Mouse (Mus musculus) embryonic facial prominence, embryonic 11.5 days (tissue): ENCODE data around the gene 1810010H24Rik. TPM values are rescaled to one million over a fixed set of nuclear protein-coding genes. Genes with fewer than 3 reads are reported as not detected.
"Not testable (repeated sequence)": the region's sequence is repeated elsewhere in the genome, so short reads cannot be mapped to it uniquely, and the experiment has no call there.

Experiments used
- ATAC-seq: fragments of 200-750 bp; cut with Nextera tagmentation; replicated peaks from 2 replicates; pipeline ENCODE4 v1.8.0; 2017; ENCODE audit warnings: low read depth; ENCODE audit not compliant: insufficient number of reproducible peaks, low FRiP score, low TSS enrichment
- DNase-seq: peaks from one replicate; pipeline ENCODE4 v3.0.0-alpha.2; 2015; ENCODE audit warnings: low spot score
- H3K27ac ChIP-seq: fragments of 300-500 bp; sonication (generic); replicated peaks from 2 replicates; pipeline ENCODE4 v1.5.1; 2014; ENCODE audit warnings: mild to moderate bottlenecking, low read depth, low read length, control low read depth
- H3K27me3 ChIP-seq: fragments of 300-500 bp; sonication (generic); 2 replicates; pipeline ENCODE4 v1.6.1; 2014; ENCODE audit warnings: mild to moderate bottlenecking, low read length, moderate library complexity, mixed read lengths; ENCODE audit not compliant: control insufficient read depth, insufficient read depth
- H3K36me3 ChIP-seq: fragments of 300-500 bp; sonication (generic); replicated peaks from 2 replicates; pipeline ENCODE4 v1.6.1; 2014; ENCODE audit warnings: low read depth, mild to moderate bottlenecking, low read length, moderate library complexity, mixed read lengths; ENCODE audit not compliant: control insufficient read depth, insufficient read depth
- H3K4me1 ChIP-seq: fragments of 300-500 bp; sonication (generic); 2 replicates; pipeline ENCODE4 v1.6.1; 2014; ENCODE audit warnings: low read length, mixed read lengths; ENCODE audit not compliant: control insufficient read depth, insufficient read depth
- H3K4me2 ChIP-seq: fragments of 300-500 bp; sonication (generic); 2 replicates; pipeline ENCODE4 v1.6.1; 2014; ENCODE audit warnings: low read depth, mild to moderate bottlenecking, control low read depth, low read length, moderate library complexity
- H3K4me3 ChIP-seq: fragments of 300-500 bp; sonication (generic); 2 replicates; pipeline ENCODE4 v1.5.1; 2014; ENCODE audit warnings: low read depth, low read length, control low read depth
- H3K9ac ChIP-seq: fragments of 300-500 bp; sonication (generic); replicated peaks from 2 replicates; pipeline ENCODE4 v1.6.1; 2014; ENCODE audit warnings: mild to moderate bottlenecking, control low read depth, low read length
- H3K9me3 ChIP-seq: fragments of 300-500 bp; sonication (generic); replicated peaks from 2 replicates; pipeline ENCODE4 v1.6.1; 2016; ENCODE audit warnings: mild to moderate bottlenecking, low read length, inconsistent platforms, mixed read lengths; ENCODE audit not compliant: control insufficient read depth
- WGBS: fragments of 180-500 bp; shearing (Covaris S2); extraction: QIAGEN DNeasy Blood & Tissue Kit; methylation state at CpG from one replicate; pipeline ENCODE4 v1.1.7; 2014; 5-methylcytosine and 5-hydroxymethylcytosine counted together
- polyA plus RNA-seq: library from polyadenylated mRNA; unstranded; fragments of >200 nt; fragmentation: Nextera tagmentation; extraction: Ambion mirVana; gene quantifications from 2 replicates; pipeline ENCODE4 v1.2.1, GENCODE M21; 2014

The 1810010H24Rik gene
- polyA plus RNA-seq, 1 experiment from 2014 or later = 3.4 TPM

- not testable (repeated sequence) for H3K4me3 ChIP-seq, H3K27ac ChIP-seq, H3K4me2 ChIP-seq, H3K27me3 ChIP-seq, ATAC-seq, DNase-seq, H3K36me3 ChIP-seq, H3K4me1 ChIP-seq, H3K9me3 ChIP-seq, H3K9ac ChIP-seq
- WGBS = 64% methylated on average over 11 of the region's 11 CpGs
Measured at GRCm38 (mm10) chr11:107015535-107016187, 9.8 kb upstream of the 1810010H24Rik start.

- no peak overlapping the region for H3K9ac ChIP-seq
- no peaks in the 10 kb centered on the region for H3K4me1 ChIP-seq
- no peak overlapping the region for H3K4me3 ChIP-seq
- DNase-seq (peak; percentile 65), ATAC-seq (no peak)
- H3K36me3 ChIP-seq = no peaks in the 10 kb centered on the region
- WGBS = 17% methylated on average over 1 of the region's 1 CpGs
- H3K27me3 ChIP-seq = no peaks in the 10 kb centered on the region
- no peak overlapping the region for H3K4me2 ChIP-seq
- H3K9me3 ChIP-seq = no peaks in the 10 kb centered on the region
- H3K27ac ChIP-seq = no peak overlapping the region
Measured at GRCm38 (mm10) chr11:107016893-107017292, 8.6 kb upstream of the 1810010H24Rik start.

- WGBS = 57% methylated on average over 6 of the region's 6 CpGs
- Histone ChIP-seq H3K9ac (no peak overlapping the region), H3K4me2 (no peak overlapping the region), H3K27ac (no peak overlapping the region), H3K4me3 (no peak overlapping the region), H3K9me3 (no peaks in the 10 kb centered on the region), H3K27me3 (no peaks in the 10 kb centered on the region), H3K36me3 (no peaks in the 10 kb centered on the region), H3K4me1 (no peaks in the 10 kb centered on the region)
- ATAC-seq (no peak), DNase-seq (no peak)
Measured at GRCm38 (mm10) chr11:107017339-107017886, 8.1 kb upstream of the 1810010H24Rik start.

- Histone ChIP-seq H3K9me3 (no peaks in the 10 kb centered on the region), H3K4me2 (no peak overlapping the region), H3K4me3 (no peak overlapping the region), H3K36me3 (no peaks in the 10 kb centered on the region), H3K27me3 (no peaks in the 10 kb centered on the region), H3K4me1 (no peaks in the 10 kb centered on the region), H3K9ac (no peak overlapping the region), H3K27ac (no peak overlapping the region)
- WGBS = 30% methylated on average over 8 of the region's 8 CpGs
- ATAC-seq (no peak), DNase-seq (no peak)
Measured at GRCm38 (mm10) chr11:107018606-107019005, 6.9 kb upstream of the 1810010H24Rik start.

- no peak overlapping the region for H3K27ac ChIP-seq
- WGBS = 62% methylated on average over 4 of the region's 4 CpGs
- H3K27me3 ChIP-seq = no peaks in the 10 kb centered on the region
- DNase-seq (no peak), ATAC-seq (no peak)
- no peaks in the 10 kb centered on the region for H3K36me3 ChIP-seq
- no peak overlapping the region for H3K9ac ChIP-seq
- no peaks in the 10 kb centered on the region for H3K9me3 ChIP-seq
- no peaks in the 10 kb centered on the region for H3K4me1 ChIP-seq
- no peak overlapping the region for H3K4me3 ChIP-seq
- H3K4me2 ChIP-seq = no peak overlapping the region
Measured at GRCm38 (mm10) chr11:107019318-107019717, 6.2 kb upstream of the 1810010H24Rik start.

GRCm38 (mm10) chr11:107019722-107020121 is 5.8 kb upstream of the 1810010H24Rik start:
- not testable (repeated sequence) for DNase-seq, H3K4me1 ChIP-seq, H3K27me3 ChIP-seq, H3K9me3 ChIP-seq, H3K4me2 ChIP-seq, H3K27ac ChIP-seq, ATAC-seq, H3K9ac ChIP-seq, H3K36me3 ChIP-seq, H3K4me3 ChIP-seq
- WGBS = 96% methylated on average over 3 of the region's 5 CpGs

- no peaks in the 10 kb centered on the region for H3K36me3 ChIP-seq
- no peak overlapping the region for H3K27ac ChIP-seq
- no peak overlapping the region for H3K4me3 ChIP-seq
- H3K4me2 ChIP-seq = no peak overlapping the region
- H3K27me3 ChIP-seq = no peaks in the 10 kb centered on the region; the same call in 1 of the 2 replicates
- H3K4me1 ChIP-seq = peaks cover 5% of the 10 kb centered on the region
- DNase-seq (no peak), ATAC-seq (no peak)
- 85% methylated on average over 13 of the region's 13 CpGs for WGBS
- no peak overlapping the region for H3K9ac ChIP-seq
- H3K9me3 ChIP-seq = no peaks in the 10 kb centered on the region
Measured at GRCm38 (mm10) chr11:107022050-107022683, 3.3 kb upstream of the 1810010H24Rik start.

GRCm38 (mm10) chr11:107024406-107024805 is 1.1 kb upstream of the 1810010H24Rik start:
- DNase-seq (no peak), ATAC-seq (no peak)
- H3K4me1 ChIP-seq = peaks cover 5% of the 10 kb centered on the region
- H3K4me3 ChIP-seq = no peak overlapping the region
- no peak overlapping the region for H3K4me2 ChIP-seq
- H3K27me3 ChIP-seq = no peaks in the 10 kb centered on the region; the same call in 1 of the 2 replicates
- H3K36me3 ChIP-seq = no peaks in the 10 kb centered on the region
- no peaks in the 10 kb centered on the region for H3K9me3 ChIP-seq
- H3K27ac ChIP-seq = no peak overlapping the region
- WGBS = 41% methylated on average over 4 of the region's 4 CpGs
- H3K9ac ChIP-seq = no peak overlapping the region
